Mouse (Mus musculus): ENCODE measurements at regions not wholly inside any gene's neighbourhood (a gene's known extent, or its start where the extent isn't known, plus 50 kb on each side); places are given as distances from the start of the nearest gene placed in this dataset.

- Histone ChIP-seq H3ac (ENCODE audit: control insufficient read depth, insufficient read length, low read depth) (no peak overlapping the region), H3K36me3 (ENCODE audit: control insufficient read depth, insufficient read depth) (no peaks in the 10 kb centered on the region), H3K79me2 (ENCODE audit: control insufficient read depth, insufficient read depth) (no peaks in the 10 kb centered on the region)
Observed at GRCm38 (mm10) chr4:64145924-64146323, 99.1 kb upstream of the Tnc start.

DNA sequence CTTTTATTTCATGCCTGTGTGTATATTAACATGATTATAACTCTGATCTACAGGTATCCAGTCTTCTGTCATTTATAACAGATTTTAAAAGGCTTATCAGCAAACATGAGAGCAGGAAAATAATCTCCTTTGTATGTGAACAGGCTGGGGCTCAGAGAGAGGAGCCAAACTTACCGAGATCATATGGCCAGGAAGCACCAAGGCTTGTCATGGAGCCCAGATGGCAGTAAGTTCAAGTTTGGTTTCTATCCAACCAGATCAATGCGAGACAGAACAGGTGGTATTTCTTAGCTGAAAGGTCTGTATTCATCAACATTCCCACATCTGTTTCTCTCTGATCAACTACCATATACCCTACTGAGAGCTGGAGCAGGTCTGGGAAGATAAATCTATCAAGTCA lies 96.1 kb upstream of the Tnc start:
- H3K79me3 ChIP-seq (ENCODE audit: low read depth): no peaks in the 10 kb centered on the region
- no peak overlapping the region for H3ac ChIP-seq (ENCODE audit: control insufficient read depth, insufficient read length, low read depth)
- H3K79me2 ChIP-seq (ENCODE audit: control insufficient read depth, insufficient read depth): no peaks in the 10 kb centered on the region
- no peak overlapping the region for H3K4me3 ChIP-seq (ENCODE audit: insufficient read depth, poor library complexity, severe bottlenecking)
- no peaks in the 10 kb centered on the region for H3K36me3 ChIP-seq (ENCODE audit: control insufficient read depth, insufficient read depth)
- TF ChIP-seq CEBPB (IDR thresholded peaks at IDR 0.05; ENCODE audit: low read depth): no peak
- TF ChIP-seq MYOG (IDR thresholded peaks at IDR 0.05; ENCODE audit: control insufficient read depth, extremely low read depth, insufficient read length): no peak
- TF ChIP-seq USF1 (IDR thresholded peaks at IDR 0.05; ENCODE audit: low read depth): no peak
- no peak for TF ChIP-seq FOSL1 (IDR thresholded peaks at IDR 0.05; ENCODE audit: insufficient read depth, low read length, poor library complexity, severe bottlenecking)
- TF ChIP-seq MAX (IDR thresholded peaks at IDR 0.05): no peak
- no peak for TF ChIP-seq CTCF (IDR thresholded peaks at IDR 0.05; ENCODE audit: control insufficient read depth, insufficient read depth, insufficient read length)
- TF ChIP-seq MYOD1 (IDR thresholded peaks at IDR 0.05; ENCODE audit: control insufficient read depth, insufficient read length, low read depth): no peak
- no peaks in the 10 kb centered on the region for H3K27me3 ChIP-seq (ENCODE audit: control insufficient read depth, insufficient read depth, insufficient read length)

More at GRCm38 (mm10) chr4:64145924-64146323, 99.1 kb upstream of the Tnc start:
- Histone ChIP-seq H3K4me3 (ENCODE audit: insufficient read depth, poor library complexity, severe bottlenecking) (no peak overlapping the region), H3K27me3 (ENCODE audit: control insufficient read depth, insufficient read depth, insufficient read length) (no peaks in the 10 kb centered on the region), H3K79me3 (ENCODE audit: low read depth) (no peaks in the 10 kb centered on the region)
- TF ChIP-seq FOSL1 (IDR thresholded peaks at IDR 0.05; ENCODE audit: insufficient read depth, low read length, poor library complexity, severe bottlenecking) (no peak), MYOG (IDR thresholded peaks at IDR 0.05; ENCODE audit: control insufficient read depth, extremely low read depth, insufficient read length) (no peak), CTCF (IDR thresholded peaks at IDR 0.05; ENCODE audit: control insufficient read depth, insufficient read depth, insufficient read length) (no peak), USF1 (IDR thresholded peaks at IDR 0.05; ENCODE audit: low read depth) (no peak), CEBPB (IDR thresholded peaks at IDR 0.05; ENCODE audit: low read depth) (no peak), MAX (IDR thresholded peaks at IDR 0.05) (no peak), MYOD1 (IDR thresholded peaks at IDR 0.05; ENCODE audit: control insufficient read depth, insufficient read length, low read depth) (no peak)

GRCm38 (mm10) chr4:64142356-64142787 lies 95.6 kb upstream of the Tnc start:
- no peaks in the 10 kb centered on the region for H3K27me3 ChIP-seq (ENCODE audit: control insufficient read depth, insufficient read depth, insufficient read length)
- TF ChIP-seq CEBPB (IDR thresholded peaks at IDR 0.05; ENCODE audit: low read depth) (no peak), MAX (IDR thresholded peaks at IDR 0.05) (no peak), FOSL1 (IDR thresholded peaks at IDR 0.05; ENCODE audit: insufficient read depth, low read length, poor library complexity, severe bottlenecking) (no peak), MYOG (IDR thresholded peaks at IDR 0.05; ENCODE audit: control insufficient read depth, extremely low read depth, insufficient read length) (no peak), USF1 (IDR thresholded peaks at IDR 0.05; ENCODE audit: low read depth) (no peak), CTCF (IDR thresholded peaks at IDR 0.05; ENCODE audit: control insufficient read depth, insufficient read depth, insufficient read length) (no peak), MYOD1 (IDR thresholded peaks at IDR 0.05; ENCODE audit: control insufficient read depth, insufficient read length, low read depth) (no peak)
- H3K36me3 ChIP-seq (ENCODE audit: control insufficient read depth, insufficient read depth): no peaks in the 10 kb centered on the region
- no peak overlapping the region for H3ac ChIP-seq (ENCODE audit: control insufficient read depth, insufficient read length, low read depth)
- H3K79me3 ChIP-seq (ENCODE audit: low read depth): no peaks in the 10 kb centered on the region
- H3K4me3 ChIP-seq (ENCODE audit: insufficient read depth, poor library complexity, severe bottlenecking): no peak overlapping the region
- H3K79me2 ChIP-seq (ENCODE audit: control insufficient read depth, insufficient read depth): no peaks in the 10 kb centered on the region

DNA sequence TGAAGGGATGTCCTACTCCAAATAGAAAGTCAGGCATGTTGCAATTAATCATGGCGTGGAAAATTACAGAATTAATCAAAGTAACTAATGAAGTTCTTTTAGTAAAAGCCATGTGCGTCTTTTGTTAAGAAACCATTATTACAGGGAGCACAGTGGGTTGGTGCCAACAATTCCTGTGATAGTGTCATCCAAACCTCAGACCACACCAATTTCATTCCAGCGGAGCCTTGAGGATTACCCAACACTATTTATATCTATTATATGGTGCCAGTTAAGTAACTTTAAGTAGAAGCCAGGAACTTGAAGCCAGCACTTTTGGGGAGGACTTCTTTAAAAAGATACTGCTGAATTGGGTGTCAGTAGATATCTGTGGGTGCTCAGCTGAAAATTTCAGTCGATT lies 93.0 kb upstream of the Tnc start:
- Histone ChIP-seq H3K79me3 (ENCODE audit: low read depth) (no peaks in the 10 kb centered on the region), H3ac (ENCODE audit: control insufficient read depth, insufficient read length, low read depth) (no peak overlapping the region), H3K27me3 (ENCODE audit: control insufficient read depth, insufficient read depth, insufficient read length) (no peaks in the 10 kb centered on the region), H3K79me2 (ENCODE audit: control insufficient read depth, insufficient read depth) (no peaks in the 10 kb centered on the region), H3K4me3 (ENCODE audit: insufficient read depth, poor library complexity, severe bottlenecking) (no peak overlapping the region), H3K36me3 (ENCODE audit: control insufficient read depth, insufficient read depth) (no peaks in the 10 kb centered on the region)
- TF ChIP-seq FOSL1 (IDR thresholded peaks at IDR 0.05; ENCODE audit: insufficient read depth, low read length, poor library complexity, severe bottlenecking) (no peak), CEBPB (IDR thresholded peaks at IDR 0.05; ENCODE audit: low read depth) (peak; percentile 64)

- Histone ChIP-seq H3ac (ENCODE audit: control insufficient read depth, insufficient read length, low read depth) (no peak overlapping the region), H3K36me3 (ENCODE audit: control insufficient read depth, insufficient read depth) (no peaks in the 10 kb centered on the region), H3K79me3 (ENCODE audit: low read depth) (no peaks in the 10 kb centered on the region), H3K79me2 (ENCODE audit: control insufficient read depth, insufficient read depth) (no peaks in the 10 kb centered on the region), H3K27me3 (ENCODE audit: control insufficient read depth, insufficient read depth, insufficient read length) (no peaks in the 10 kb centered on the region), H3K4me3 (ENCODE audit: insufficient read depth, poor library complexity, severe bottlenecking) (no peak overlapping the region)
- TF ChIP-seq MYOD1 (IDR thresholded peaks at IDR 0.05; ENCODE audit: control insufficient read depth, insufficient read length, low read depth) (no peak), MYOG (IDR thresholded peaks at IDR 0.05; ENCODE audit: control insufficient read depth, extremely low read depth, insufficient read length) (no peak), MAX (IDR thresholded peaks at IDR 0.05) (no peak), CEBPB (IDR thresholded peaks at IDR 0.05; ENCODE audit: low read depth) (no peak), CTCF (IDR thresholded peaks at IDR 0.05; ENCODE audit: control insufficient read depth, insufficient read depth, insufficient read length) (no peak)
Observed at GRCm38 (mm10) chr4:64135036-64135435, 88.2 kb upstream of the Tnc start.

DNA sequence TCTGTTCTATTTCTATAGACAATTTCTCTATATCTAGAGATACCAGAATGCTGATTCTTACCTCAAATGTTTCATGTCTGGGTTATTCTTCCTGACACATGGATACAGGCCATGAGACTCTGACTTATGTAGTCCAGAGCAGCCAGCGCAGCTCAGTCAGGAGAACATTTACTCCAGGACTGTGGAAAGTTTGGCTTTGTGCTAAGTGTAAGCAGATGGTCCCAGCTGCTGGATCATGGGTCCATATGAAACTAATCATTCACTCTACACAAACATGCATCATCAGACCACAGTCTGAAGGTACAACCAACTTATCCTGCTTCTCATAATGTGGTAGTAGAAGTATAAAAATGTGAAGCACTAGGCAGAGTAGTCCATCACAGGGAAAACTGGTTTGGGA lies 82.5 kb upstream of the Tnc start:
- H3ac ChIP-seq (ENCODE audit: control insufficient read depth, insufficient read length, low read depth): no peak overlapping the region
- H3K4me3 ChIP-seq (ENCODE audit: insufficient read depth, poor library complexity, severe bottlenecking): no peak overlapping the region
- no peaks in the 10 kb centered on the region for H3K79me2 ChIP-seq (ENCODE audit: control insufficient read depth, insufficient read depth)
- no peaks in the 10 kb centered on the region for H3K79me3 ChIP-seq (ENCODE audit: low read depth)
- TF ChIP-seq USF1 (IDR thresholded peaks at IDR 0.05; ENCODE audit: low read depth) (no peak), CEBPB (IDR thresholded peaks at IDR 0.05; ENCODE audit: low read depth) (no peak), FOSL1 (IDR thresholded peaks at IDR 0.05; ENCODE audit: insufficient read depth, low read length, poor library complexity, severe bottlenecking) (no peak), MAX (IDR thresholded peaks at IDR 0.05) (no peak), CTCF (IDR thresholded peaks at IDR 0.05; ENCODE audit: control insufficient read depth, insufficient read depth, insufficient read length) (no peak), MYOG (IDR thresholded peaks at IDR 0.05; ENCODE audit: control insufficient read depth, extremely low read depth, insufficient read length) (no peak), MYOD1 (IDR thresholded peaks at IDR 0.05; ENCODE audit: control insufficient read depth, insufficient read length, low read depth) (no peak)
- no peaks in the 10 kb centered on the region for H3K36me3 ChIP-seq (ENCODE audit: control insufficient read depth, insufficient read depth)
- H3K27me3 ChIP-seq (ENCODE audit: control insufficient read depth, insufficient read depth, insufficient read length): no peaks in the 10 kb centered on the region
